Mouse (Mus musculus) olfactory bulb, adult 2 months (tissue): ENCODE measurements at regions not wholly inside any gene's neighbourhood (a gene's known extent, or its start where the extent isn't known, plus 50 kb on each side); places are given as distances from the start of the nearest gene placed in this dataset.

ENCODE experiments used
- CTCF ChIP-seq: fragments of 200-500 bp; IDR thresholded peaks from 2 replicates; pipeline ENCODE4 v1.5.1; 2012; ENCODE audit warnings: low read depth, mild to moderate bottlenecking, low read length, moderate library complexity; ENCODE audit not compliant: insufficient read depth
- POLR2A ChIP-seq: fragments of 200-500 bp; IDR thresholded peaks from 2 replicates; pipeline ENCODE4 v1.6.1; 2012; ENCODE audit warnings: mild to moderate bottlenecking, low read depth, low read length, moderate library complexity; ENCODE audit not compliant: insufficient read depth

DNA sequence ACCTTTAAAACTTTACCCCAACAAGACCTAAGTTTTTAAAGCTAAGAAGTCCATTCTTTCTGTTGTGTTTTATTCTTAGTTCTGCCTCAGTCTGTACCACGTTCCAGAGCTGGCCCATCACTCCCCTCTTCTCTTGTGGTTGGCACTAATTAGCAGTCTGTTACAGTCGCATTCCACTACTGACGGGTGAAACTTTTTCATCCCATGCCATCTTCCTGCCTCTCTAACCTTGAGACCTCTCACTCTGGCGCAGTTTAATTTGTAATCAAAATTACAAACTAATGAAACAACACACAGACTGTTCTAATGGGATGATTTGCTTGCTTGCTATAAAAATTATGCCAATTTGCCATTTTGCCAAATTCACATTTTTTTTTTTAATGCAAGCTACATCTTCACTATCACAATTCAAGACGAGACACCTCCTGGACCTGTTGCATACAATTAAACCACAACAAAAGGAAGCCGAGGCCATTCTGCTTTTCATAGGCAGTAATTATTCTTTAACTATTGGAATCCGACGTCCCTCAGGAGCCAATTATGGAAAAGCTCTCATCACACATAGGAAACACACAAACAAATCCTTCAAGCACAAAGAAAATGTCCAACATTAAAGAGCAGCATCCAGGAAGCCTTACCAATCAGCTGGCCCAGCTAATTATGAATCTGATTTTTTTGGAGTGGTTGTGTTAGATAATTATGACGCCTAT lies 138.1 kb upstream of the Irx5 start:
- TF ChIP-seq POLR2A, result no peak
- TF ChIP-seq CTCF, result no peak
